Mouse (Mus musculus) heart, postnatal 0 days (tissue): ENCODE measurements around the gene 1700069L16Rik. TPM values are rescaled to one million over a fixed set of nuclear protein-coding genes. Genes with fewer than 3 reads are reported as not detected.

ENCODE experiments used
- ATAC-seq: fragments of 200-750 bp; cut with Nextera tagmentation; 2 replicates; pipeline ENCODE4 v1.8.0; 2017; ENCODE audit warnings: low read depth, moderate number of reproducible peaks, moderate library complexity; ENCODE audit not compliant: insufficient read depth
- DNase-seq: peaks from one replicate; pipeline ENCODE4 v3.0.0-alpha.2; 2016; ENCODE audit warnings: low spot score
- H3K27ac ChIP-seq: fragments of 300-500 bp; sonication (generic); 2 replicates; pipeline ENCODE4 v1.5.1; 2014; ENCODE audit warnings: low read depth, mild to moderate bottlenecking
- H3K27me3 ChIP-seq: fragments of 300-500 bp; sonication (generic); 2 replicates; pipeline ENCODE4 v1.6.1; 2014; ENCODE audit warnings: low read length, mixed read lengths; ENCODE audit not compliant: control insufficient read depth, insufficient read depth
- H3K36me3 ChIP-seq: fragments of 300-500 bp; sonication (generic); replicated peaks from 2 replicates; pipeline ENCODE4 v1.6.1; 2014; ENCODE audit warnings: low read length, mixed read lengths; ENCODE audit not compliant: control insufficient read depth, insufficient read depth
- H3K4me1 ChIP-seq: fragments of 300-500 bp; sonication (generic); 2 replicates; pipeline ENCODE4 v1.6.1; 2014; ENCODE audit warnings: antibody characterized with exemption; ENCODE audit not compliant: control insufficient read depth, insufficient read depth
- H3K4me2 ChIP-seq: fragments of 300-500 bp; sonication (generic); 2 replicates; pipeline ENCODE4 v1.6.1; 2014; ENCODE audit warnings: low read depth, mild to moderate bottlenecking, low read length, moderate library complexity
- H3K4me3 ChIP-seq: fragments of 300-500 bp; sonication (generic); 2 replicates; pipeline ENCODE4 v1.5.1; 2014; ENCODE audit warnings: low read depth, low read length
- H3K9ac ChIP-seq: fragments of 300-500 bp; sonication (generic); replicated peaks from 2 replicates; pipeline ENCODE4 v1.6.1; 2014; ENCODE audit warnings: low read depth, low read length, mixed read lengths
- H3K9me3 ChIP-seq: fragments of 300-500 bp; sonication (generic); replicated peaks from 2 replicates; pipeline ENCODE4 v1.6.1; 2016; ENCODE audit warnings: low read length; ENCODE audit not compliant: control insufficient read depth
- CTCF ChIP-seq: IDR thresholded peaks from 2 replicates; pipeline ENCODE4 v1.5.1; 2016; ENCODE audit warnings: antibody characterized with exemption, control low read depth, low read depth
- EP300 ChIP-seq: IDR thresholded peaks from 2 replicates; pipeline ENCODE4 v1.6.1; 2016; ENCODE audit warnings: antibody characterized with exemption, low read depth
- WGBS: fragments of 180-500 bp; shearing (Covaris S2); extraction: QIAGEN DNeasy Blood & Tissue Kit; methylation state at CpG from one replicate; pipeline ENCODE4 v1.1.7; 2014; 5-methylcytosine and 5-hydroxymethylcytosine counted together
- polyA plus RNA-seq: library from polyadenylated mRNA; unstranded; fragments of >200 nt; fragmentation: Nextera tagmentation; extraction: Ambion mirVana; gene quantifications from 2 replicates; pipeline ENCODE4 v1.2.1, GENCODE M21; 2015
- total RNA-seq: library from RNA; depleted of rRNA; stranded (reverse); fragments of >200 nt; gene quantifications from 2 replicates; pipeline ENCODE4 v1.2.3, GENCODE M21; 2014; ENCODE audit warnings: low replicate concordance

1700069L16Rik gene
- total and polyA plus RNA-seq, 2 experiments from 2014 or later, result not detected

- TF ChIP-seq CTCF (no peak), EP300 (no peak)
- Histone ChIP-seq H3K4me1 (no peaks in the 10 kb centered on the region), H3K9ac (no peak overlapping the region), H3K4me3 (no peak overlapping the region), H3K27me3 (peaks cover 11% of the 10 kb centered on the region; the same call in 1 of the 2 replicates), H3K9me3 (no peaks in the 10 kb centered on the region), H3K4me2 (no peak overlapping the region), H3K27ac (no peak overlapping the region), H3K36me3 (no peaks in the 10 kb centered on the region)
- no peak for DNase-seq
- 81% methylated on average over 8 of the region's 8 CpGs for WGBS
- no peak for ATAC-seq
Observed at GRCm38 (mm10) chr5:113693196-113693755, 31.3 kb downstream of the 1700069L16Rik start.

- Histone ChIP-seq H3K27ac (no peak overlapping the region), H3K27me3 (0 out of 2 replicates have a peak, but pooled peaks cover 5% of the 10 kb centered on the region), H3K9me3 (no peaks in the 10 kb centered on the region), H3K4me1 (no peaks in the 10 kb centered on the region), H3K36me3 (no peaks in the 10 kb centered on the region), H3K4me2 (no peak overlapping the region), H3K9ac (no peak overlapping the region), H3K4me3 (no peak overlapping the region)
- ATAC-seq (no peak), DNase-seq (no peak)
- WGBS, result 86% methylated on average over 2 of the region's 2 CpGs
- TF ChIP-seq EP300 (no peak), CTCF (no peak)
Observed at GRCm38 (mm10) chr5:113690866-113691265, 33.7 kb downstream of the 1700069L16Rik start.

DNA sequence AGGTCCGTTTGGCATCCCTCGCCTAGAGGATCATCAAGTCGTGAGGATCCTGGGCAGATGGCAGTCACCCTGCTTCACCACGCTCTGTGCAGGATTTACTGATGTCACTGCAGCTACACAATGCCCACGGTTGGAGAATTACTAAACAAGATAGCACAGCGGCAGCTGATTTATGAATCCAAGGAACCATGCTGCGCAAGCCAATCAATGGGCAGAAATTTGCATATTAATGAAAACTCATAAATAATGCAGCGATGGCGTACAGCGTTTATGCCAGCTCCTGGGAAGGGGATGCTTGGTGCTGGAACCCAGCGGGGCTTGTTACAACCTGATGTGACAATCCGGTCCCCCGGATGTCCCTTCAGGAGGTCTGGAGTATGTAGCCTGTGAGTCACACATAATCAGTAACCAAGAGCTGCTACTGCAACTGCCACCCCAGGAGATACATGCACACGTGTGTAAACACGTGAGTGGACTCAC lies 34.5 kb downstream of the 1700069L16Rik start:
- 75% methylated on average over 15 of the region's 15 CpGs for WGBS
- Histone ChIP-seq H3K4me3 (no peak overlapping the region), H3K27me3 (0 out of 2 replicates have a peak, but pooled peaks cover 1% of the 10 kb centered on the region), H3K4me2 (no peak overlapping the region), H3K9ac (no peak overlapping the region), H3K4me1 (no peaks in the 10 kb centered on the region), H3K27ac (no peak overlapping the region), H3K9me3 (no peaks in the 10 kb centered on the region), H3K36me3 (no peaks in the 10 kb centered on the region)
- no peak for TF ChIP-seq CTCF
- DNase-seq (no peak), ATAC-seq (no peak)

- Histone ChIP-seq H3K9ac (no peak overlapping the region), H3K4me3 (no peak overlapping the region), H3K9me3 (no peaks in the 10 kb centered on the region), H3K4me2 (no peak overlapping the region), H3K27me3 (no peaks in the 10 kb centered on the region), H3K36me3 (no peaks in the 10 kb centered on the region), H3K27ac (no peak overlapping the region), H3K4me1 (no peaks in the 10 kb centered on the region)
- WGBS, result 78% methylated on average over 5 of the region's 5 CpGs
- TF ChIP-seq CTCF (no peak), EP300 (no peak)
- ATAC-seq, result no peak
- DNase-seq, result no peak
Observed at GRCm38 (mm10) chr5:113687514-113687913, 37.1 kb downstream of the 1700069L16Rik start.

DNA sequence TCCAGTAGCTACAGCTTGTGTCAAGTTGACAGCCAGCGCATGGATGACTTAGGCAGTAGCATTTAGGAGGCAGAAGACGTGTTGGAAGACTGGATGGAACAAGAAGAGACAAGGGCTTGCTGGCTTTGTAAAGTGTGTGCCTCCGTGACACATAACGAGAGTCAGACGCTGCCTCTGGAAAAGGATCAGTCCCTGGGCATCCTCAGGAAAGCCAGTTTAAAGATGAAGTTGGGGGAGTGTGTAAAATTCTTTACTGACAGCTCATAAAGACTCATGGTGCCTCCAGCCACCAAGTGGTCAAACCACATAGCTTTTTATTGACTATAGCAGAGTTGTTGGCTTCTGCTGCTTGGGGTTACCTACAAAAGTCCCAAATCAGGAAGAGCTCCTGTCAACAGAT lies 39.1 kb downstream of the 1700069L16Rik start:
- H3K27ac ChIP-seq, result no peak overlapping the region
- WGBS, result 48% methylated on average over 5 of the region's 5 CpGs
- no peaks in the 10 kb centered on the region for H3K27me3 ChIP-seq
- DNase-seq (no peak), ATAC-seq (no peak)
- no peaks in the 10 kb centered on the region for H3K4me1 ChIP-seq
- H3K4me2 ChIP-seq, result no peak overlapping the region
- no peak overlapping the region for H3K4me3 ChIP-seq
- no peaks in the 10 kb centered on the region for H3K36me3 ChIP-seq
- TF ChIP-seq CTCF, result no peak
- TF ChIP-seq EP300, result no peak
- no peaks in the 10 kb centered on the region for H3K9me3 ChIP-seq
- H3K9ac ChIP-seq, result no peak overlapping the region

DNA sequence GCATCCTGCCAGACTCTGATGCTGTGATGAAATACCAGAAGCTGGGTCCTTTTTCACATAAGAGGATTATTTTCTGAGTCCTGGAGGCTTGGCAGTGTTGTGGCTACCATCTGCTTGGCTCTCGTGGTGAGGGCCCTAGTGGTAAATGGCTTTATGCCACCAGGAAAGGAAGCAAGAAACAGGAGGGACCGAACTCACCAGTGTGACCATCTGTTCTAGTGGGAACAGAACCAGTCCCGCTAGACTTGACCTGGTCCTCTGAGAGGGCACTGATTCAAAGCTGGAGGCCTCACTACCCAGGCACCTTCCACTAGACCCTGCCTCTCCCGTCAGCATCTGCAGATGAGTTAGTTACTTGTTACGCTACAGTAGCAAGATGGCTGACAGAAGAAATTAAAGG lies 41.3 kb downstream of the 1700069L16Rik start:
- Histone ChIP-seq H3K36me3 (no peaks in the 10 kb centered on the region), H3K27ac (no peak overlapping the region), H3K9me3 (no peaks in the 10 kb centered on the region), H3K4me1 (no peaks in the 10 kb centered on the region), H3K4me2 (no peak overlapping the region), H3K4me3 (no peak overlapping the region), H3K27me3 (no peaks in the 10 kb centered on the region), H3K9ac (no peak overlapping the region)
- WGBS, result 69% methylated on average over 5 of the region's 5 CpGs
- DNase-seq (no peak), ATAC-seq (no peak)
- no peak for TF ChIP-seq EP300
- TF ChIP-seq CTCF, result no peak
